Mouse (Mus musculus) cerebellum, adult 2 months (tissue): Measurements from ENCODE around the gene Serpina1e. TPM values are rescaled to one million over a fixed set of nuclear protein-coding genes. Genes with fewer than 3 reads are reported as not detected.
"Not testable (repeated sequence)": the region's sequence is repeated elsewhere in the genome, so short reads cannot be mapped to it uniquely, and the experiment has no call there.

Source experiments
- DNase-seq, 2 experiments: peaks; one replicate each; pipeline ENCODE4 v3.0.0; 2021
- H3K27ac ChIP-seq: fragments of 200-500 bp; 2 replicates; pipeline ENCODE4 v1.5.1; 2012; ENCODE audit warnings: low read length, control low read depth, inconsistent platforms; ENCODE audit not compliant: insufficient read depth
- H3K27me3 ChIP-seq: fragments of 200-500 bp; 2 replicates; pipeline ENCODE4 v1.6.1; 2012; ENCODE audit warnings: inconsistent platforms, mild to moderate bottlenecking, low read length, moderate library complexity; ENCODE audit not compliant: control insufficient read depth, insufficient read depth
- H3K4me1 ChIP-seq: fragments of 200-500 bp; 2 replicates; pipeline ENCODE4 v1.6.1; 2011; ENCODE audit warnings: low read length; ENCODE audit not compliant: control insufficient read depth, insufficient read depth
- H3K4me3 ChIP-seq: fragments of 200-500 bp; replicated peaks from 2 replicates; pipeline ENCODE3; 2011; ENCODE audit warnings: mild to moderate bottlenecking, low read depth, low read length, control low read depth; ENCODE audit not compliant: insufficient read depth
- CTCF ChIP-seq: fragments of 200-500 bp; IDR thresholded peaks from 2 replicates; pipeline ENCODE4 v1.5.1; 2011; ENCODE audit warnings: low read depth, mild to moderate bottlenecking, control low read depth, low read length, moderate library complexity, borderline replicate concordance; ENCODE audit not compliant: insufficient read depth
- POLR2A ChIP-seq: fragments of 200-500 bp; IDR thresholded peaks from 2 replicates; pipeline ENCODE4 v1.6.1; 2011; ENCODE audit warnings: low read length, control low read depth, borderline replicate concordance; ENCODE audit not compliant: insufficient read depth
- WGBS: fragments of 180-500 bp; shearing (Covaris S2); methylation state at CpG from one replicate; pipeline ENCODE4 v1.1.7; 2018; 5-methylcytosine and 5-hydroxymethylcytosine counted together
- polyA plus RNA-seq: library from polyadenylated mRNA; depleted of rRNA; stranded (reverse); fragments of >200 nt; gene quantifications from 2 replicates; pipeline ENCODE4 v1.2.3, GENCODE M21; 2012; rRNA removed

Gene Serpina1e
- polyA plus RNA-seq, 1 experiment, result not detected

DNA sequence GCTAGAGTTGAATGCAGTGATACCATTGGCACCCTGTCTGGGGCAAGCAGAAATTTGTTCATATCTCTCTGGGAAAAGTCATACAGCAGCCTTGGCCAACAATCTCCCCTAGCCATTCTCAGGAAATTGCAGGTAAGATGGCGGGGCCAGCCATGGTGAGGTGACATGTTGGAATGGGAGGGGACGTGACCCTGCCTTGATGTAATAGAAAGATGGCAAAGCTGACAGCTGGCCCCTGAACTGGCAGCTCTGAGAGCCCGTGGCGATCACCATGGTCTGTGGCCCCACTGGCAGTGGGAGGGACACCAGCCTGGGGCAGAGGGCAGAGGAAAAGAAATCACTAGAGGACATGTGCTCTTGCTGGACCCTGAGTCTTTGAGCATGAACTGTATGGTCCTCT lies 12.5 kb downstream of the Serpina1e start:
- Histone ChIP-seq H3K4me3 (no peak overlapping the region), H3K27me3 (no peaks in the 10 kb centered on the region), H3K4me1 (no peaks in the 10 kb centered on the region), H3K27ac (no peak overlapping the region)
- no peak for TF ChIP-seq CTCF
- TF ChIP-seq POLR2A, result no peak
- DNase-seq, result no peak
- WGBS, result 83% methylated on average over 4 of the region's 4 CpGs

DNA sequence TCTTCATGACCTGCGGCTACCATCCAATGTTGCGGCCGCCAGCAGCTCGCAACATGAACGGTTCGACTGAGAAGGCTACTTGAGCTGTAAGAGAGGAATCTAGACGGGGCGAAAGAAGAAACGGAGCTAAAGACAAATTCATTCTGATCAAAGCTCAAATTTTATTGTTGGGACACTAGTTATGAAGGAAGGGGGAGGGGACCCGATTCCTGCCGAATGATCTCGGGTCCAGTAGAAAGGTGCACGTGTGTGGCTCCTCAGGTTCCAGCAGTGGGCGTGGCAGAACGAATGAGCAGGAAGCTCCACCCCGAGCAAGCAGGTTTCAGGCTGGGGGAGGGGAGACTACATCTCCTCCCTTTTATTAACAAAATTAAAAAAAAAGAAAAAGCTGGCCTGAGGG lies 49.6 kb downstream of the Serpina1e start:
- 92% methylated on average over 14 of the region's 16 CpGs for WGBS
- H3K4me3 ChIP-seq, H3K27ac ChIP-seq, H3K4me1 ChIP-seq, H3K27me3 ChIP-seq, DNase-seq: not testable (repeated sequence)

DNA sequence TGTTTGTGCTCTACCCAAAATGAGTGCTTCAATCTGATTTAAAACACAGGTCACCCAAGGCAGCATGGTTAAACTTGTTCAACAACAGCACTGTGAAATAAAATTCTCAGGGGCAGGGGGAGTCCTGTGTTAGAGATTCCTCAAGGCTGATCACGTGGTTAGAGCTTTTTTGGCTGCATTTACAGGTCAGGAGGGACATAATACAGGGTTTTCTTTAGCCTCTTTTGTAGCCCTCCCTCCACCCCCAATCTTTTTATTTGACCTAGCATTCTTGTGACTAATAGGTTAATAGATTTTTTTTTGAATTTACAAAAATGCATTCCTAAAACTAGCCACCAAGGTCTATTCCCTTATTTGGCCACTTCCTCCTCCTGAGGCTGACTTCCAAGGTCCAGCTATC lies 51.0 kb downstream of the Serpina1e start:
- not testable (repeated sequence) for H3K4me1 ChIP-seq, H3K4me3 ChIP-seq, H3K27ac ChIP-seq, H3K27me3 ChIP-seq, DNase-seq
- 21% methylated on average over 1 of the region's 1 CpGs for WGBS

DNA sequence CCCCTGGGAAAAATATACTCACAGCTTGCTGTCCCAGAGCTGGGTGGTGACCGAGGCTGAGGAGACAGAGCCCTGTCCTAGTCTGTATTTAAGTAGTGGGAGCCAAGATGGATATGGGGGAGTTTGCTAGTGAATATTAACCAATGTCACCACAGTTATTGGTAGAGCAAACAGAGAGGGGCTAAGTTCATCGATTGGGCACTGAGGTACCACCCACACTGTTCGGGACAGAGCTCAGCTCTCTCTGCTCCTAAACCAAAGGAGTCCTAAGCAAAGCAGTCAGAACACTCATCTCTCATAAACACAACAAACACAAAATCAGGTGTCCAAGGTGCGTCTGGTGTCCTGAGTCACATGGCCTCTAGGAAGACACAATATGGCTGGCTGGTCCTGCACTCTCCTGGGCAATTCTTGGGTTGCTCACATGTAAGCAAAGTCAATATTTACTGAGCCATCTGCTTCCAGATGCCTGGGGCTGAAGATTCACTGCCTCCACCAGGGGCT lies 53.9 kb downstream of the Serpina1e start, which contains the start of gene Serpina1c:
Gene Serpina1c (minus strand): TSS at position 51 of the 504 bp plus-strand sequence.
- not testable (repeated sequence) for H3K4me3 ChIP-seq
- WGBS, result 72% methylated on average over 4 of the region's 4 CpGs

DNA sequence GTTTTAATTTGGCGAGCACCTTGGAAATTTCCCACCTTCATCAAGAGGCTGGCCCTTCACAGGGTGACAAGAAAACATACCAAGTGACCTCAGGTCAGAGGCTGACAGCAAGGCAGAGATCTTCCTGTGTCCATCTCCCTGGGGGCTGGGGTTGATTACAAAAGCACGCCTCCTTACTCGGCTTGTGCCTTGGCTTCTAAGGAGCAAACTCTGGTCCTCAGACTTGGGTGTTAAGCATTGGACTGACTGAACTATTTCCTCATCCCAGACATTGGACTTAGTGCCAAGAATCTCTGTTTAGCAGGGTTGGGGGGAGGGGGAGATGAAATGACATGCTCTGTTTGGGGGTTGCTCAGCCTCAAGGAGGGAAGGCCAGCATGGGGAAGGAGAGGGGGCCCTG lies 56.8 kb downstream of the Serpina1e start:
- H3K4me1 ChIP-seq, DNase-seq, H3K27ac ChIP-seq, H3K27me3 ChIP-seq, H3K4me3 ChIP-seq: not testable (repeated sequence)
- 89% methylated on average over 3 of the region's 3 CpGs for WGBS

More for the DNA sequence above, 53.9 kb downstream of the Serpina1e start, which contains the start of gene Serpina1c:
- H3K27me3 ChIP-seq, H3K27ac ChIP-seq, H3K4me1 ChIP-seq, DNase-seq: not testable (repeated sequence)

Other genes starting within 250 kb of the Serpina1e start
- not detected in 2 replicates for gene Serpina1d, start 185.4 kb downstream of the Serpina1e start, polyA plus RNA-seq
- not detected in 2 replicates for gene Serpina1b, start 128.6 kb downstream of the Serpina1e start, polyA plus RNA-seq
- gene Serpina1a, start 95.4 kb downstream of the Serpina1e start, polyA plus RNA-seq, result not detected in 2 replicates
- gene Serpina1c, start 54.1 kb downstream of the Serpina1e start, polyA plus RNA-seq, result not detected in 2 replicates
- gene Serpina11, start 31.0 kb upstream of the Serpina1e start, polyA plus RNA-seq, result 0.07 TPM in 1 of 2 replicates, not detected in the other
- 1.8 TPM in 2 replicates for gene Serpina9, start 54.8 kb upstream of the Serpina1e start, polyA plus RNA-seq
- gene Serpina12, start 85.5 kb upstream of the Serpina1e start, polyA plus RNA-seq, result 0.05 TPM in 1 of 2 replicates, not detected in the other
- not detected in 2 replicates for gene Serpina5, start 142.1 kb upstream of the Serpina1e start, polyA plus RNA-seq
- not detected in 2 replicates for gene Serpina3a, start 153.7 kb upstream of the Serpina1e start, polyA plus RNA-seq
- gene Serpina3b, start 169.0 kb upstream of the Serpina1e start, polyA plus RNA-seq, result not detected in 2 replicates
- 0.19 and 0.31 TPM in 2 replicates for gene Serpina3c, start 194.9 kb upstream of the Serpina1e start, polyA plus RNA-seq